Mouse (Mus musculus): ENCODE measurements around the gene Tfap2a. TPM values are rescaled to one million over a fixed set of nuclear protein-coding genes. Genes with fewer than 3 reads are reported as not detected.

Gene Tfap2a
- polyA plus RNA-seq, 1 experiment from 2014 or later: 0.16 TPM

- H3K27ac ChIP-seq (ENCODE audit: low read length): no peak overlapping the region
- H3K36me3 ChIP-seq (ENCODE audit: insufficient read depth, low read length): no peaks in the 10 kb centered on the region
- peak overlapping the region; percentile 25 for H3K4me2 ChIP-seq (replicated peaks; ENCODE audit: low read depth, low read length)
- TF ChIP-seq CTCF (IDR thresholded peaks at IDR 0.05) (no peak), EP300 (IDR thresholded peaks at IDR 0.05) (no peak)
- peaks cover 20% of the 10 kb centered on the region for H3K27me3 ChIP-seq (replicated peaks; ENCODE audit: insufficient read depth, low read length)
- H3K4me3 ChIP-seq (ENCODE audit: low read depth, low read length): no peak overlapping the region
- DNase-seq (ENCODE audit: low spot score) (no peak), ATAC-seq (no peak)
- no peaks in the 10 kb centered on the region for H3K9me3 ChIP-seq (ENCODE audit: low read length)
- 47% methylated on average over 9 of the region's 9 CpGs for WGBS
- no peaks in the 10 kb centered on the region for H3K4me1 ChIP-seq (ENCODE audit: insufficient read depth, low read depth, low read length)
- H3K9ac ChIP-seq (replicated peaks; ENCODE audit: low read depth): no peak overlapping the region
Measured at GRCm38 (mm10) chr13:40749603-40749905, 11.4 kb upstream of the Tfap2a start.

- Histone ChIP-seq H3K4me2 (replicated peaks; ENCODE audit: low read depth, low read length) (peak overlapping the region; percentile 25), H3K4me1 (ENCODE audit: insufficient read depth, low read depth, low read length) (no peaks in the 10 kb centered on the region), H3K27ac (ENCODE audit: low read length) (no peak overlapping the region), H3K36me3 (ENCODE audit: insufficient read depth, low read length) (no peaks in the 10 kb centered on the region), H3K9ac (replicated peaks; ENCODE audit: low read depth) (no peak overlapping the region), H3K27me3 (replicated peaks; ENCODE audit: insufficient read depth, low read length) (peaks cover 25% of the 10 kb centered on the region), H3K4me3 (ENCODE audit: low read depth, low read length) (no peak overlapping the region), H3K9me3 (ENCODE audit: low read length) (no peaks in the 10 kb centered on the region)
- DNase-seq (ENCODE audit: low spot score) (peak; percentile 78), ATAC-seq (peak; percentile 25; the same call in 1 of the 2 replicates)
- TF ChIP-seq CTCF (IDR thresholded peaks at IDR 0.05): peak; percentile 65
- no peak for TF ChIP-seq EP300 (IDR thresholded peaks at IDR 0.05)
- WGBS: 8% methylated on average over 19 of the region's 19 CpGs
Measured at GRCm38 (mm10) chr13:40748785-40749602, 10.8 kb upstream of the Tfap2a start.

GRCm38 (mm10) chr13:40744111-40744805 lies 6.1 kb upstream of the Tfap2a start:
- H3K4me2 ChIP-seq (replicated peaks; ENCODE audit: low read depth, low read length): no peak overlapping the region
- TF ChIP-seq CTCF (IDR thresholded peaks at IDR 0.05): no peak
- no peak for TF ChIP-seq EP300 (IDR thresholded peaks at IDR 0.05)
- H3K36me3 ChIP-seq (ENCODE audit: insufficient read depth, low read length): no peaks in the 10 kb centered on the region
- H3K9ac ChIP-seq (replicated peaks; ENCODE audit: low read depth): no peak overlapping the region
- no peak for ATAC-seq
- no peaks in the 10 kb centered on the region for H3K9me3 ChIP-seq (ENCODE audit: low read length)
- H3K4me3 ChIP-seq (ENCODE audit: low read depth, low read length): no peak overlapping the region
- H3K27ac ChIP-seq (ENCODE audit: low read length): no peak overlapping the region
- peaks cover 71% of the 10 kb centered on the region for H3K27me3 ChIP-seq (replicated peaks; ENCODE audit: insufficient read depth, low read length)
- 2% methylated on average over 19 of the region's 19 CpGs for WGBS
- DNase-seq (ENCODE audit: low spot score): no peak
- H3K4me1 ChIP-seq (ENCODE audit: insufficient read depth, low read depth, low read length): no peaks in the 10 kb centered on the region

- peaks cover 82% of the 10 kb centered on the region for H3K27me3 ChIP-seq (replicated peaks; ENCODE audit: insufficient read depth, low read length)
- no peaks in the 10 kb centered on the region for H3K36me3 ChIP-seq (ENCODE audit: insufficient read depth, low read length)
- 6% methylated on average over 4 of the region's 4 CpGs for WGBS
- no peaks in the 10 kb centered on the region for H3K9me3 ChIP-seq (ENCODE audit: low read length)
- ATAC-seq (no peak), DNase-seq (ENCODE audit: low spot score) (no peak)
- no peaks in the 10 kb centered on the region for H3K4me1 ChIP-seq (ENCODE audit: insufficient read depth, low read depth, low read length)
- no peak overlapping the region for H3K9ac ChIP-seq (replicated peaks; ENCODE audit: low read depth)
- no peak overlapping the region for H3K4me2 ChIP-seq (replicated peaks; ENCODE audit: low read depth, low read length)
- no peak overlapping the region for H3K27ac ChIP-seq (ENCODE audit: low read length)
- no peak for TF ChIP-seq EP300 (IDR thresholded peaks at IDR 0.05)
- no peak overlapping the region for H3K4me3 ChIP-seq (ENCODE audit: low read depth, low read length)
Measured at GRCm38 (mm10) chr13:40743221-40743620, 5.0 kb upstream of the Tfap2a start.

GRCm38 (mm10) chr13:40741841-40742550 lies 3.8 kb upstream of the Tfap2a start:
- WGBS: 3% methylated on average over 25 of the region's 25 CpGs
- no peak for ATAC-seq
- Histone ChIP-seq H3K27me3 (replicated peaks; ENCODE audit: insufficient read depth, low read length) (peaks cover 94% of the 10 kb centered on the region), H3K27ac (ENCODE audit: low read length) (no peak overlapping the region), H3K9me3 (ENCODE audit: low read length) (no peaks in the 10 kb centered on the region), H3K4me3 (ENCODE audit: low read depth, low read length) (no peak overlapping the region), H3K9ac (replicated peaks; ENCODE audit: low read depth) (no peak overlapping the region), H3K36me3 (ENCODE audit: insufficient read depth, low read length) (no peaks in the 10 kb centered on the region), H3K4me1 (ENCODE audit: insufficient read depth, low read depth, low read length) (no peaks in the 10 kb centered on the region), H3K4me2 (replicated peaks; ENCODE audit: low read depth, low read length) (no peak overlapping the region)
- DNase-seq (ENCODE audit: low spot score): no peak
- TF ChIP-seq EP300 (IDR thresholded peaks at IDR 0.05) (no peak), CTCF (IDR thresholded peaks at IDR 0.05) (no peak)

GRCm38 (mm10) chr13:40741436-40741835 lies 3.3 kb upstream of the Tfap2a start:
- Histone ChIP-seq H3K4me1 (ENCODE audit: insufficient read depth, low read depth, low read length) (no peaks in the 10 kb centered on the region), H3K4me3 (ENCODE audit: low read depth, low read length) (no peak overlapping the region), H3K27me3 (replicated peaks; ENCODE audit: insufficient read depth, low read length) (peaks cover 97% of the 10 kb centered on the region), H3K4me2 (replicated peaks; ENCODE audit: low read depth, low read length) (no peak overlapping the region), H3K27ac (ENCODE audit: low read length) (no peak overlapping the region), H3K9ac (replicated peaks; ENCODE audit: low read depth) (no peak overlapping the region), H3K9me3 (ENCODE audit: low read length) (no peaks in the 10 kb centered on the region), H3K36me3 (ENCODE audit: insufficient read depth, low read length) (no peaks in the 10 kb centered on the region)
- WGBS: 1% methylated on average over 7 of the region's 7 CpGs
- DNase-seq (ENCODE audit: low spot score): no peak
- ATAC-seq: no peak
- TF ChIP-seq CTCF (IDR thresholded peaks at IDR 0.05) (no peak), EP300 (IDR thresholded peaks at IDR 0.05) (no peak)

Data from lung, postnatal 0 days (tissue).